In genomic region chr12:80794522-80794921, GRCm38 (mm10) we compare ENCODE assay signal across 19 mouse cellular contexts. TPM values are rescaled to one million over a fixed set of nuclear protein-coding genes. Genes with fewer than 3 reads are reported as not detected.
"Had no signal": no experiment of that assay in that cellular context is flagged by ENCODE, and none has a peak within 500 bp of the region (broad histone marks: within the 10 kb centered on the region; RNA-seq: fewer than 3 reads in every experiment).

No protein-coding gene starts in this region.

- H3K27me3 ChIP-seq: lung, embryonic 15.5 days; megakaryocyte, embryonic 14.5 days; midbrain, embryonic 13.5 days; neural tube, embryonic 12.5 days; neural tube, embryonic 15.5 days; stomach, embryonic 15.5 days had no signal

- DNase-seq: kidney, adult 2 months; kidney, postnatal 25 days; lung, adult 18-20 months; lung, postnatal 10 days; lung, postnatal 36 days; right cerebral cortex, adult 18-20 months; right cerebral cortex, postnatal 14 days; right cerebral cortex, postnatal 4 days had no signal

- H3K4me2 ChIP-seq: liver, embryonic 11.5 days; lung, embryonic 15.5 days; midbrain, embryonic 13.5 days; neural tube, embryonic 12.5 days; neural tube, embryonic 15.5 days; stomach, embryonic 15.5 days had no signal

- H3K27ac ChIP-seq: kidney, postnatal 0 days; liver, embryonic 14.5 days; lung, embryonic 15.5 days; midbrain, embryonic 10.5 days; midbrain, embryonic 13.5 days; neural tube, embryonic 12.5 days; neural tube, embryonic 15.5 days; stomach, embryonic 15.5 days had no signal

- H3K36me3 ChIP-seq: lung, embryonic 15.5 days; midbrain, embryonic 13.5 days; neural tube, embryonic 15.5 days; stomach, embryonic 15.5 days had no signal

- H3K4me3 ChIP-seq: lung, embryonic 15.5 days; megakaryocyte, embryonic 14.5 days; midbrain, embryonic 10.5 days; midbrain, embryonic 13.5 days; neural tube, embryonic 12.5 days; neural tube, embryonic 15.5 days; stomach, embryonic 15.5 days had no signal

RNA-seq across cellular contexts. Expression of gene Ccdc177, which starts 34.0 kb away (rescaled TPM):
- polyA plus RNA-seq: kidney, adult 2 months; liver, embryonic 11.5 days; liver, embryonic 14.5 days; thymus, postnatal 0 days had no signal
